Mouse (Mus musculus) lung, postnatal 10 days (tissue): ENCODE measurements around the gene Polr1e.
"Not testable (repeated sequence)": the region's sequence is repeated elsewhere in the genome, so short reads cannot be mapped to it uniquely, and the experiment has no call there.

Experiments used
- DNase-seq: peaks from one replicate; pipeline ENCODE4 v3.0.0; 2021

The Polr1e gene

GRCm38 (mm10) chr4:45018452-45018980, at the start of gene Polr1e:
TSS of gene Polr1e (plus strand) at chr4:45018583.
- DNase-seq = peak; percentile 99

GRCm38 (mm10) chr4:44970056-44970455, 48.3 kb upstream of the Polr1e start:
- DNase-seq = no peak

GRCm38 (mm10) chr4:44970612-44971110, 47.7 kb upstream of the Polr1e start:
- peak; percentile 66 for DNase-seq

- peak; percentile 95 for DNase-seq
These were observed 44.9 kb upstream of the Polr1e start for GRCm38 (mm10) chr4:44973450-44973849.

GRCm38 (mm10) chr4:44973871-44974270, 44.5 kb upstream of the Polr1e start:
- DNase-seq = no peak

GRCm38 (mm10) chr4:44974331-44974730, 44.1 kb upstream of the Polr1e start:
- DNase-seq = peak; percentile 24

GRCm38 (mm10) chr4:44976026-44976615, 42.3 kb upstream of the Polr1e start:
- no peak for DNase-seq

- no peak for DNase-seq
These were observed 41.3 kb upstream of the Polr1e start for GRCm38 (mm10) chr4:44976921-44977710.

- no peak for DNase-seq
These were observed 40.2 kb upstream of the Polr1e start for GRCm38 (mm10) chr4:44978175-44978574.

- DNase-seq = no peak
These were observed 38.5 kb upstream of the Polr1e start for GRCm38 (mm10) chr4:44979794-44980338.

- DNase-seq = peak; percentile 84
These were observed 37.0 kb upstream of the Polr1e start, which contains the start of gene Grhpr for GRCm38 (mm10) chr4:44981280-44981973. TSS of gene Grhpr (plus strand) at chr4:44981395.

GRCm38 (mm10) chr4:44981974-44982287, 36.5 kb upstream of the Polr1e start:
- no peak for DNase-seq

GRCm38 (mm10) chr4:44982440-44983130, 35.8 kb upstream of the Polr1e start:
- DNase-seq = no peak

GRCm38 (mm10) chr4:44983131-44983740, 35.1 kb upstream of the Polr1e start:
- DNase-seq = no peak

GRCm38 (mm10) chr4:44990560-44990959, 27.8 kb upstream of the Polr1e start:
- no peak for DNase-seq

GRCm38 (mm10) chr4:44992330-44992729, 26.1 kb upstream of the Polr1e start:
- not testable (repeated sequence) for DNase-seq

GRCm38 (mm10) chr4:44993179-44993578, 25.2 kb upstream of the Polr1e start:
- not testable (repeated sequence) for DNase-seq

GRCm38 (mm10) chr4:44993847-44994246, 24.5 kb upstream of the Polr1e start:
- DNase-seq = no peak

GRCm38 (mm10) chr4:44994776-44995175, 23.6 kb upstream of the Polr1e start:
- DNase-seq = no peak

- DNase-seq = no peak
These were observed 20.3 kb upstream of the Polr1e start for GRCm38 (mm10) chr4:44998071-44998470.

- no peak for DNase-seq
These were observed 18.4 kb upstream of the Polr1e start for GRCm38 (mm10) chr4:45000001-45000400.

GRCm38 (mm10) chr4:45005452-45005851, 12.9 kb upstream of the Polr1e start:
- no peak for DNase-seq
